Mouse (Mus musculus): Measurements from ENCODE around the gene Veph1.

The Veph1 gene

GRCm38 (mm10) chr3:66220554-66221242 lies 75.9 kb downstream of the Veph1 start:
- DNase-seq, result no peak

- no peak for DNase-seq
These were observed 76.9 kb downstream of the Veph1 start, which contains the start of gene Ptx3 for GRCm38 (mm10) chr3:66219655-66220191. Ptx3 (plus strand) TSS chr3:66219910.

- no peak for DNase-seq
These were observed 80.9 kb downstream of the Veph1 start for GRCm38 (mm10) chr3:66215759-66216158.

GRCm38 (mm10) chr3:66213524-66213923 lies 83.1 kb downstream of the Veph1 start:
- no peak for DNase-seq

- DNase-seq, result no peak
These were observed 87.6 kb downstream of the Veph1 start for GRCm38 (mm10) chr3:66208836-66209573.

- no peak for DNase-seq
These were observed 102.6 kb downstream of the Veph1 start for GRCm38 (mm10) chr3:66193910-66194562.

- no peak for DNase-seq
These were observed 117.0 kb downstream of the Veph1 start for GRCm38 (mm10) chr3:66179647-66180046.

GRCm38 (mm10) chr3:66172907-66173306 lies 123.7 kb downstream of the Veph1 start:
- no peak for DNase-seq

GRCm38 (mm10) chr3:66169873-66170538 lies 126.6 kb downstream of the Veph1 start:
- no peak for DNase-seq

- no peak for DNase-seq
These were observed 129.9 kb downstream of the Veph1 start for GRCm38 (mm10) chr3:66166606-66167290.

- no peak for DNase-seq
These were observed 131.6 kb downstream of the Veph1 start for GRCm38 (mm10) chr3:66165026-66165425.

GRCm38 (mm10) chr3:66164585-66164984 lies 132.1 kb downstream of the Veph1 start:
- no peak for DNase-seq

GRCm38 (mm10) chr3:66162612-66163011 lies 134.0 kb downstream of the Veph1 start:
- no peak for DNase-seq

- no peak for DNase-seq
These were observed 138.7 kb downstream of the Veph1 start for GRCm38 (mm10) chr3:66157947-66158346.

GRCm38 (mm10) chr3:66137601-66138000 lies 159.0 kb downstream of the Veph1 start:
- no peak for DNase-seq

GRCm38 (mm10) chr3:66131264-66131950 lies 165.2 kb downstream of the Veph1 start:
- DNase-seq, result no peak

- no peak for DNase-seq
These were observed 166.9 kb downstream of the Veph1 start for GRCm38 (mm10) chr3:66129689-66130088.

GRCm38 (mm10) chr3:66105493-66105892 lies 191.1 kb downstream of the Veph1 start:
- DNase-seq, result no peak

GRCm38 (mm10) chr3:66102599-66102932 lies 194.1 kb downstream of the Veph1 start:
- no peak for DNase-seq

- no peak for DNase-seq
These were observed 194.6 kb downstream of the Veph1 start for GRCm38 (mm10) chr3:66101809-66102598.

- DNase-seq, result no peak
These were observed 195.6 kb downstream of the Veph1 start for GRCm38 (mm10) chr3:66101074-66101473.
